ENCODE assay signal across 9 mouse cellular contexts in genomic region chr4:118621781-118622180, GRCm38 (mm10). TPM values are rescaled to one million over a fixed set of nuclear protein-coding genes. Genes with fewer than 3 reads are reported as not detected.
DNase-seq lines count a peak whose midpoint lies in the region; ATAC-seq lines count a peak whose summit lies in the region.
"Had no signal": no experiment of that assay in that cellular context is flagged by ENCODE, and none has a peak within 500 bp of the region (broad histone marks: within the 10 kb centered on the region; RNA-seq: fewer than 3 reads in every experiment).

No protein-coding gene starts in this region.

- peaks cover 10% of the 10 kb centered on the region for H3K4me1 ChIP-seq in lung, embryonic 16.5 days (replicated peaks; ENCODE audit: control insufficient read depth, insufficient read depth, low read length)
- peaks cover 5% of the 10 kb centered on the region for H3K4me1 ChIP-seq in forebrain, embryonic 11.5 days (replicated peaks; ENCODE audit: control insufficient read depth, insufficient read depth, low read length)
- peaks cover 10% of the 10 kb centered on the region for H3K4me1 ChIP-seq in limb, embryonic 15.5 days
- H3K4me1 ChIP-seq in neural tube, embryonic 15.5 days: peaks cover 13% of the 10 kb centered on the region

- H3K27me3 ChIP-seq in lung, embryonic 16.5 days (ENCODE audit: control insufficient read depth, insufficient read depth, low read depth, low read length): no peaks in the 10 kb centered on the region
- no peaks in the 10 kb centered on the region for H3K27me3 ChIP-seq in forebrain, embryonic 11.5 days (ENCODE audit: control insufficient read depth, insufficient read depth, low read length)
- H3K27me3 ChIP-seq in limb, embryonic 15.5 days: no peaks in the 10 kb centered on the region
- H3K27me3 ChIP-seq in neural tube, embryonic 15.5 days (replicated peaks): no peaks in the 10 kb centered on the region

- H3K4me2 ChIP-seq in lung, embryonic 16.5 days (ENCODE audit: low read depth, low read length): peak overlapping the region; percentile 94
- peak overlapping the region; percentile 91 for H3K4me2 ChIP-seq in forebrain, embryonic 11.5 days (ENCODE audit: low read depth, low read length, severe bottlenecking)
- H3K4me2 ChIP-seq in limb, embryonic 15.5 days: peak overlapping the region; percentile 78
- peak overlapping the region; percentile 96 for H3K4me2 ChIP-seq in neural tube, embryonic 15.5 days

- peaks cover 2% of the 10 kb centered on the region; the same call in 1 of the 2 replicates for H3K9me3 ChIP-seq in lung, embryonic 16.5 days (ENCODE audit: control insufficient read depth, low read length)
- no peaks in the 10 kb centered on the region for H3K9me3 ChIP-seq in forebrain, embryonic 11.5 days (ENCODE audit: control insufficient read depth, low read length)
- H3K9me3 ChIP-seq in limb, embryonic 15.5 days: no peaks in the 10 kb centered on the region
- H3K9me3 ChIP-seq in neural tube, embryonic 15.5 days (replicated peaks): no peaks in the 10 kb centered on the region

- peaks cover 15% of the 10 kb centered on the region for H3K36me3 ChIP-seq in lung, embryonic 16.5 days (ENCODE audit: control insufficient read depth, insufficient read depth, low read length)
- peaks cover 16% of the 10 kb centered on the region; the same call in 1 of the 2 replicates for H3K36me3 ChIP-seq in forebrain, embryonic 11.5 days (ENCODE audit: control insufficient read depth, insufficient read depth, low read length)
- H3K36me3 ChIP-seq in limb, embryonic 15.5 days: peaks cover 42% of the 10 kb centered on the region
- peaks cover 39% of the 10 kb centered on the region for H3K36me3 ChIP-seq in neural tube, embryonic 15.5 days

- peak overlapping the region; percentile 76 for H3K4me3 ChIP-seq in lung, embryonic 16.5 days (ENCODE audit: low read length)
- peak overlapping the region; percentile 81 for H3K4me3 ChIP-seq in forebrain, embryonic 11.5 days (ENCODE audit: low read depth, low read length)
- peak overlapping the region; percentile 86 for H3K4me3 ChIP-seq in limb, embryonic 15.5 days
- peak overlapping the region; percentile 84 for H3K4me3 ChIP-seq in neural tube, embryonic 15.5 days (replicated peaks)

- 86% methylated on average over 9 of the region's 9 CpGs for WGBS in lung, embryonic 16.5 days
- WGBS in forebrain, embryonic 11.5 days: 91% methylated on average over 9 of the region's 9 CpGs
- WGBS in limb, embryonic 15.5 days: 79% methylated on average over 9 of the region's 9 CpGs
- 93% methylated on average over 9 of the region's 9 CpGs for WGBS in neural tube, embryonic 15.5 days

- no peak overlapping the region for H3K27ac ChIP-seq in lung, embryonic 16.5 days (ENCODE audit: low read length)
- H3K27ac ChIP-seq in forebrain, embryonic 11.5 days (ENCODE audit: low read depth, low read length): no peak overlapping the region
- no peak overlapping the region for H3K27ac ChIP-seq in limb, embryonic 15.5 days
- no peak overlapping the region for H3K27ac ChIP-seq in neural tube, embryonic 15.5 days (replicated peaks)

- peak overlapping the region; percentile 77 for H3K9ac ChIP-seq in lung, embryonic 16.5 days (ENCODE audit: low read length)
- no peak overlapping the region; the same call in 1 of the 2 replicates for H3K9ac ChIP-seq in forebrain, embryonic 11.5 days (ENCODE audit: low read length)
- no peak overlapping the region for H3K9ac ChIP-seq in limb, embryonic 15.5 days
- no peak overlapping the region for H3K9ac ChIP-seq in neural tube, embryonic 15.5 days (replicated peaks)

- no peak for DNase-seq in lung, postnatal 14 days
- DNase-seq in forebrain, embryonic 11.5 days (ENCODE audit: low spot score): no peak
- no peak for DNase-seq in spleen, postnatal 4 days (ENCODE audit: low spot score in 2 of 2)
- DNase-seq in left cerebral cortex, postnatal 4 days: no peak

- intact Hi-C loops in left cerebral cortex, postnatal 4 days (cut with DNase I): no loop called here

- no peak for ATAC-seq in lung, embryonic 16.5 days (ENCODE audit: low read depth)
- ATAC-seq in forebrain, embryonic 11.5 days (replicated peaks; ENCODE audit: low FRiP score): no peak
- ATAC-seq in limb, embryonic 15.5 days (ENCODE audit: insufficient number of reproducible peaks, low FRiP score, low TSS enrichment, low read depth): no peak
- ATAC-seq in neural tube, embryonic 15.5 days (ENCODE audit: low FRiP score): no peak
- ATAC-seq in cerebellum, adult (ENCODE audit: insufficient number of reproducible peaks, low FRiP score, low TSS enrichment): no peak

RNA-seq across cellular contexts. Expression of gene Ebna1bp2, which starts 1.2 kb away (rescaled TPM):
- polyA plus RNA-seq in lung, embryonic 16.5 days (2015; fragmentation: Nextera tagmentation; extraction: Ambion mirVana): 116 and 125 TPM in 2 replicates
- polyA plus RNA-seq in forebrain, embryonic 11.5 days (2014; fragmentation: Nextera tagmentation; extraction: Ambion mirVana): 181 and 183 TPM in 2 replicates
- 129 and 136 TPM in 2 replicates for polyA plus RNA-seq in limb, embryonic 15.5 days (2015; fragmentation: Nextera tagmentation; extraction: Ambion mirVana)
- 84.7 and 102 TPM in 2 replicates for polyA plus RNA-seq in neural tube, embryonic 15.5 days (2015; fragmentation: Nextera tagmentation; extraction: Ambion mirVana)
- 10 to 100 TPM; 72.4 to 76.5 TPM for total RNA-seq in left cerebral cortex, postnatal 4 days (2021)

RNA-seq across cellular contexts. Expression of gene Cfap57, which starts 1.2 kb away (rescaled TPM):
- polyA plus RNA-seq in lung, embryonic 16.5 days (2015; fragmentation: Nextera tagmentation; extraction: Ambion mirVana): 1.3 and 1.6 TPM in 2 replicates
- polyA plus RNA-seq in forebrain, embryonic 11.5 days (2014; fragmentation: Nextera tagmentation; extraction: Ambion mirVana): 0.80 and 0.83 TPM in 2 replicates
- 1.7 and 2.6 TPM in 2 replicates for polyA plus RNA-seq in limb, embryonic 15.5 days (2015; fragmentation: Nextera tagmentation; extraction: Ambion mirVana)
- 1.3 and 1.5 TPM in 2 replicates for polyA plus RNA-seq in neural tube, embryonic 15.5 days (2015; fragmentation: Nextera tagmentation; extraction: Ambion mirVana)
- 1 to 10 TPM in 1 of 2 experiments, under 1 TPM in 1; 0.97 to 1.3 TPM for total RNA-seq in left cerebral cortex, postnatal 4 days (2021)
- total RNA-seq: gastrocnemius, postnatal 4 days had no signal

RNA-seq across cellular contexts. Expression of gene Olfr62, which starts 37.0 kb away (rescaled TPM):
- not detected in 2 replicates for polyA plus RNA-seq in lung, embryonic 16.5 days (2015; fragmentation: Nextera tagmentation; extraction: Ambion mirVana)
- polyA plus RNA-seq in forebrain, embryonic 11.5 days (2014; fragmentation: Nextera tagmentation; extraction: Ambion mirVana): not detected in 2 replicates
- polyA plus RNA-seq in limb, embryonic 15.5 days (2015; fragmentation: Nextera tagmentation; extraction: Ambion mirVana): not detected in 2 replicates
- not detected in 2 replicates for polyA plus RNA-seq in neural tube, embryonic 15.5 days (2015; fragmentation: Nextera tagmentation; extraction: Ambion mirVana)
- not detected for total RNA-seq in left cerebral cortex, postnatal 4 days (2021)
- total RNA-seq: gastrocnemius, postnatal 4 days had no signal
